In genomic region chr15:103485106-103485505, GRCm38 (mm10) we compare ENCODE assay signal across 30 mouse cellular contexts. TPM values are rescaled to one million over a fixed set of nuclear protein-coding genes. Genes with fewer than 3 reads are reported as not detected.
DNase-seq lines count a peak whose midpoint lies in the region; ATAC-seq and TF ChIP-seq lines count a peak whose summit lies in the region.
"Had no signal": no experiment of that assay in that cellular context is flagged by ENCODE, and none has a peak within 500 bp of the region (broad histone marks: within the 10 kb centered on the region; RNA-seq: fewer than 3 reads in every experiment).

No protein-coding gene starts in this region.

- H3K4me3 ChIP-seq in heart, embryonic 10.5 days = no peak overlapping the region
- H3K4me3 ChIP-seq in layer of hippocampus, adult 2 months = no peak overlapping the region
- H3K4me3 ChIP-seq in midbrain, embryonic 14.5 days (replicated peaks; ENCODE audit: low read depth, low read length) = no peak overlapping the region
- H3K4me3 ChIP-seq in midbrain, embryonic 10.5 days = no peak overlapping the region
- H3K4me3 ChIP-seq: embryonic facial prominence, embryonic 12.5 days; embryonic facial prominence, embryonic 15.5 days; gastrocnemius, adult 2 months; heart, embryonic 13.5 days had no signal

- no peaks in the 10 kb centered on the region for H3K4me1 ChIP-seq in heart, embryonic 10.5 days
- H3K4me1 ChIP-seq in midbrain, embryonic 14.5 days (ENCODE audit: control insufficient read depth, insufficient read depth, low read length) = peaks cover 13% of the 10 kb centered on the region
- peaks cover 25% of the 10 kb centered on the region for H3K4me1 ChIP-seq in midbrain, embryonic 10.5 days
- H3K4me1 ChIP-seq: embryonic facial prominence, embryonic 12.5 days; embryonic facial prominence, embryonic 15.5 days had no signal

- H3K9ac ChIP-seq in midbrain, embryonic 14.5 days (replicated peaks; ENCODE audit: low read length) = no peak overlapping the region
- H3K9ac ChIP-seq: embryonic facial prominence, embryonic 12.5 days; embryonic facial prominence, embryonic 15.5 days; forebrain, postnatal 0 days; heart, embryonic 13.5 days had no signal

- no peaks in the 10 kb centered on the region for H3K9me3 ChIP-seq in heart, embryonic 10.5 days
- no peaks in the 10 kb centered on the region for H3K9me3 ChIP-seq in midbrain, embryonic 14.5 days (ENCODE audit: control insufficient read depth, low read length)
- no peaks in the 10 kb centered on the region for H3K9me3 ChIP-seq in midbrain, embryonic 10.5 days (replicated peaks)
- H3K9me3 ChIP-seq: embryonic facial prominence, embryonic 12.5 days; embryonic facial prominence, embryonic 15.5 days; heart, embryonic 13.5 days had no signal

- no peak for TF ChIP-seq CTCF in layer of hippocampus, adult 2 months (conservative IDR thresholded peaks at IDR 0.05)

- H3K4me2 ChIP-seq in midbrain, embryonic 14.5 days (ENCODE audit: low read length) = no peak overlapping the region
- H3K4me2 ChIP-seq: embryonic facial prominence, embryonic 12.5 days; embryonic facial prominence, embryonic 15.5 days; heart, embryonic 13.5 days had no signal

- H3K27me3 ChIP-seq in heart, embryonic 10.5 days (ENCODE audit: insufficient read depth, poor library complexity, severe bottlenecking) = no peaks in the 10 kb centered on the region
- H3K27me3 ChIP-seq in midbrain, embryonic 14.5 days (ENCODE audit: control insufficient read depth, insufficient read depth, low read length) = no peaks in the 10 kb centered on the region
- peaks cover 6% of the 10 kb centered on the region; the same call in 1 of the 2 replicates for H3K27me3 ChIP-seq in midbrain, embryonic 10.5 days (ENCODE audit: low read depth, poor library complexity, severe bottlenecking)
- H3K27me3 ChIP-seq: embryonic facial prominence, embryonic 12.5 days; embryonic facial prominence, embryonic 15.5 days; heart, embryonic 13.5 days had no signal

- ATAC-seq in midbrain, embryonic 14.5 days (ENCODE audit: low FRiP score, low TSS enrichment) = no peak
- ATAC-seq: activated CD4-positive, CD25-positive, alpha-beta regulatory T cell, adult 4 months; forebrain, embryonic 14.5 days had no signal

- DNase-seq in heart, embryonic 10.5 days (ENCODE audit: low spot score) = peak; percentile 42
- no peak for DNase-seq in heart, adult 18-20 months
- DNase-seq in layer of hippocampus, adult 2 months (ENCODE audit: low spot score in 2 of 2) = no peak
- DNase-seq in layer of hippocampus, postnatal 36 days = no peak
- DNase-seq in midbrain, embryonic 14.5 days = peak; percentile 65
- no peak for DNase-seq in midbrain, embryonic 10.5 days (ENCODE audit: low spot score)
- no peak for DNase-seq in ovary, postnatal 14 days (ENCODE audit: low spot score)
- DNase-seq: adrenal gland, adult 8-10 months; adrenal gland, postnatal 25 days; cerebellum, adult 18-20 months; cerebellum, adult 9-10 months; cerebellum, postnatal 14 days; gastrocnemius, adult 2 months; gastrocnemius, postnatal 14 days; heart, adult 11 months; heart, postnatal 14 days; heart, postnatal 4 days had no signal

- WGBS in heart, embryonic 10.5 days = 71% methylated on average over 3 of the region's 3 CpGs
- 28% methylated on average over 3 of the region's 3 CpGs for WGBS in midbrain, embryonic 14.5 days
- 71% methylated on average over 3 of the region's 3 CpGs for WGBS in midbrain, embryonic 10.5 days

- H3K27ac ChIP-seq in heart, embryonic 10.5 days = no peak overlapping the region
- peak overlapping the region; percentile 37; the same call in 1 of the 2 replicates for H3K27ac ChIP-seq in layer of hippocampus, adult 2 months
- peak overlapping the region; percentile 66 for H3K27ac ChIP-seq in midbrain, embryonic 14.5 days (replicated peaks; ENCODE audit: low read depth, low read length)
- no peak overlapping the region for H3K27ac ChIP-seq in midbrain, embryonic 10.5 days (replicated peaks)
- H3K27ac ChIP-seq: embryonic facial prominence, embryonic 12.5 days; embryonic facial prominence, embryonic 15.5 days; gastrocnemius, adult 2 months; heart, embryonic 13.5 days had no signal

- H3K36me3 ChIP-seq in heart, embryonic 10.5 days = no peaks in the 10 kb centered on the region
- H3K36me3 ChIP-seq in midbrain, embryonic 14.5 days (ENCODE audit: control insufficient read depth, insufficient read depth, low read length) = no peaks in the 10 kb centered on the region
- no peaks in the 10 kb centered on the region for H3K36me3 ChIP-seq in midbrain, embryonic 10.5 days
- H3K36me3 ChIP-seq: embryonic facial prominence, embryonic 12.5 days; embryonic facial prominence, embryonic 15.5 days; heart, embryonic 13.5 days had no signal

RNA-seq across cellular contexts. Expression of gene Pde1b, which starts 17.7 kb away (rescaled TPM):
- polyA plus RNA-seq in heart, embryonic 10.5 days (2016; fragmentation: Nextera tagmentation; extraction: Ambion mirVana) = 3.8 and 4.4 TPM in 2 replicates
- 1 to 10 TPM in 1 of 2 experiments, under 1 TPM in 1; 0.87 to 1.6 TPM for total RNA-seq in heart, adult 18-20 months (2021)
- total RNA-seq in layer of hippocampus, adult 2 months (2021) = 100 to 1,000 TPM; 109 to 117 TPM
- 10 to 100 TPM; 95.3 to 97.7 TPM for total RNA-seq in layer of hippocampus, postnatal 36 days (2021)
- 81.6 and 90.8 TPM in 2 replicates for polyA plus RNA-seq in midbrain, embryonic 14.5 days (2014; fragmentation: Nextera tagmentation; extraction: Ambion mirVana)
- polyA plus RNA-seq in midbrain, embryonic 10.5 days (2016; fragmentation: Nextera tagmentation; extraction: Ambion mirVana) = 26.4 and 33.1 TPM in 2 replicates

RNA-seq across cellular contexts. Expression of gene Nckap1l, which starts 31.5 kb away (rescaled TPM):
- 1.00 and 2.2 TPM in 2 replicates for polyA plus RNA-seq in heart, embryonic 10.5 days (2016; fragmentation: Nextera tagmentation; extraction: Ambion mirVana)
- total RNA-seq in heart, adult 18-20 months (2021) = 1 to 10 TPM; 3.5 to 5.5 TPM
- 1 to 10 TPM; 6.9 to 8.7 TPM for total RNA-seq in layer of hippocampus, adult 2 months (2021)
- total RNA-seq in layer of hippocampus, postnatal 36 days (2021) = 1 to 10 TPM; 7.0 to 7.3 TPM
- polyA plus RNA-seq in midbrain, embryonic 14.5 days (2014; fragmentation: Nextera tagmentation; extraction: Ambion mirVana) = 1.0 and 2.4 TPM in 2 replicates
- 1.8 and 2.1 TPM in 2 replicates for polyA plus RNA-seq in midbrain, embryonic 10.5 days (2016; fragmentation: Nextera tagmentation; extraction: Ambion mirVana)

RNA-seq across cellular contexts. Expression of gene Gtsf2, which starts 36.8 kb away (rescaled TPM):
- not detected in 2 replicates for polyA plus RNA-seq in heart, embryonic 10.5 days (2016; fragmentation: Nextera tagmentation; extraction: Ambion mirVana)
- not detected for total RNA-seq in heart, adult 18-20 months (2021)
- not detected for total RNA-seq in layer of hippocampus, adult 2 months (2021)
- not detected for total RNA-seq in layer of hippocampus, postnatal 36 days (2021)
- 0.43 TPM in 1 of 2 replicates, not detected in the other for polyA plus RNA-seq in midbrain, embryonic 14.5 days (2014; fragmentation: Nextera tagmentation; extraction: Ambion mirVana)
- 0.17 TPM in 1 of 2 replicates, not detected in the other for polyA plus RNA-seq in midbrain, embryonic 10.5 days (2016; fragmentation: Nextera tagmentation; extraction: Ambion mirVana)
- total RNA-seq: adrenal gland, adult 8-10 months; adrenal gland, postnatal 25 days; common myeloid progenitor, adult 5-6 weeks; ES-E14; forebrain, postnatal 0 days; gastrocnemius, adult 2 months; gastrocnemius, postnatal 14 days; gastrocnemius, postnatal 4 days; heart, postnatal 14 days; heart, postnatal 4 days had no signal
- polyA plus RNA-seq: activated CD4-positive, CD25-positive, alpha-beta regulatory T cell, adult 4 months; embryonic facial prominence, embryonic 12.5 days; embryonic facial prominence, embryonic 15.5 days; forebrain, embryonic 14.5 days; forebrain, postnatal 0 days; frontal cortex, adult 2 months; heart, embryonic 13.5 days; heart, embryonic 16.5 days; hindbrain, embryonic 11.5 days had no signal

RNA-seq across cellular contexts. Expression of gene Ppp1r1a, which starts 52.7 kb away (rescaled TPM):
- 57.4 and 77.3 TPM in 2 replicates for polyA plus RNA-seq in heart, embryonic 10.5 days (2016; fragmentation: Nextera tagmentation; extraction: Ambion mirVana)
- 10 to 100 TPM in 1 of 2 experiments, 1 to 10 TPM in 1; 9.9 to 10.1 TPM for total RNA-seq in heart, adult 18-20 months (2021)
- 100 to 1,000 TPM; 118 to 136 TPM for total RNA-seq in layer of hippocampus, adult 2 months (2021)
- 100 to 1,000 TPM in 1 of 2 experiments, 10 to 100 TPM in 1; 99.1 to 123 TPM for total RNA-seq in layer of hippocampus, postnatal 36 days (2021)
- 110 and 146 TPM in 2 replicates for polyA plus RNA-seq in midbrain, embryonic 14.5 days (2014; fragmentation: Nextera tagmentation; extraction: Ambion mirVana)
- polyA plus RNA-seq in midbrain, embryonic 10.5 days (2016; fragmentation: Nextera tagmentation; extraction: Ambion mirVana) = 38.3 and 46.7 TPM in 2 replicates
- total RNA-seq: common myeloid progenitor, adult 5-6 weeks had no signal

RNA-seq across cellular contexts. Expression of gene Gtsf1, which starts 54.8 kb away (rescaled TPM):
- polyA plus RNA-seq in heart, embryonic 10.5 days (2016; fragmentation: Nextera tagmentation; extraction: Ambion mirVana) = 3.9 and 21.8 TPM in 2 replicates
- total RNA-seq in heart, adult 18-20 months (2021) = not detected
- not detected for total RNA-seq in layer of hippocampus, adult 2 months (2021)
- not detected for total RNA-seq in layer of hippocampus, postnatal 36 days (2021)
- 0.33 TPM in 1 of 2 replicates, not detected in the other for polyA plus RNA-seq in midbrain, embryonic 14.5 days (2014; fragmentation: Nextera tagmentation; extraction: Ambion mirVana)
- not detected in 2 replicates for polyA plus RNA-seq in midbrain, embryonic 10.5 days (2016; fragmentation: Nextera tagmentation; extraction: Ambion mirVana)
- total RNA-seq: adrenal gland, adult 8-10 months; adrenal gland, postnatal 25 days; common myeloid progenitor, adult 5-6 weeks; forebrain, postnatal 0 days; gastrocnemius, adult 2 months; gastrocnemius, postnatal 14 days; gastrocnemius, postnatal 4 days had no signal
- polyA plus RNA-seq: activated CD4-positive, CD25-positive, alpha-beta regulatory T cell, adult 4 months; embryonic facial prominence, embryonic 12.5 days; embryonic facial prominence, embryonic 15.5 days; forebrain, embryonic 11.5 days; forebrain, embryonic 14.5 days; forebrain, postnatal 0 days; hindbrain, embryonic 11.5 days had no signal

Comparison
In these comparisons a context has a peak if more than half of its experiments do, and no peak if none do; other contexts are left out.
1. DNase-seq: peak in heart, embryonic 10.5 days (single experiment) and midbrain, embryonic 14.5 days (single experiment); none in heart, adult 18-20 months (0 of 2), layer of hippocampus, adult 2 months (0 of 2), layer of hippocampus, postnatal 36 days (0 of 2), midbrain, embryonic 10.5 days (single experiment) and ovary, postnatal 14 days (single experiment).
2. H3K27ac ChIP-seq: peak in layer of hippocampus, adult 2 months (single experiment) and midbrain, embryonic 14.5 days (single experiment); none in heart, embryonic 10.5 days (single experiment) and midbrain, embryonic 10.5 days (single experiment).
3. RNA of gene Pde1b, which starts 17.7 kb away (total RNA-seq): 109 to 117 TPM in layer of hippocampus, adult 2 months and 95.3 to 97.7 TPM in layer of hippocampus, postnatal 36 days; 0.87 to 1.6 TPM in heart, adult 18-20 months; every median in the first group is over 10 times any median in the second.